Mouse (Mus musculus): ENCODE measurements at regions not wholly inside any gene's neighbourhood (a gene's known extent, or its start where the extent isn't known, plus 50 kb on each side); places are given as distances from the start of the nearest gene placed in this dataset.

DNA sequence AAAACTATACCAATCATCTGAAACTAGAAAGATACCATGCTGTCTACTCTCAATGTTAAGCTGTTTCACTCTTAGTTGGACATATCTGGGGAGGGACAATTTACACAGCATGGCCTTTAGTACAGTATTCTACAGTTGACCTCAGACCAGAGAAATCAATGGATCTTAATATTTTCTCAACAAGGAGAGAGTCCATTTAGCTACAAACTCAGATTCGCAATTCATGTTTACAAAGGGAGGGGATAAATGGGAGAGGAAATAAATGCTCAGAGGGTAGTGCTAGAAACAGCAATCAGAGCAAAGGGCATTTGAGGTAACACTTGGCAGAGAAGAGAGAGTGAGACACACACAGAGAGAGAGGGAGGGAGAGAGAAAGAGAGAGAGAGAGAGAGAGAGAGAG lies 385.1 kb upstream of the Nr3c2 start:
- TF ChIP-seq CTCF (conservative IDR thresholded peaks at IDR 0.05; ENCODE audit: insufficient read depth, insufficient read length, low read depth, low read length) (no peak), POLR2A (IDR thresholded peaks at IDR 0.05; ENCODE audit: low read depth, low read length) (no peak)
